Mouse (Mus musculus) heart, adult 18-20 months (tissue): ENCODE measurements at regions not wholly inside any gene's neighbourhood (a gene's known extent, or its start where the extent isn't known, plus 50 kb on each side); places are given as distances from the start of the nearest gene placed in this dataset.
"Not testable (repeated sequence)": the region's sequence is repeated elsewhere in the genome, so short reads cannot be mapped to it uniquely, and the experiment has no call there.

Experiments
- DNase-seq, 2 experiments: peaks; one replicate each; pipeline ENCODE4 v3.0.0; 2021 to 2022; ENCODE audit warnings: mixed read lengths in 1 of 2

DNA sequence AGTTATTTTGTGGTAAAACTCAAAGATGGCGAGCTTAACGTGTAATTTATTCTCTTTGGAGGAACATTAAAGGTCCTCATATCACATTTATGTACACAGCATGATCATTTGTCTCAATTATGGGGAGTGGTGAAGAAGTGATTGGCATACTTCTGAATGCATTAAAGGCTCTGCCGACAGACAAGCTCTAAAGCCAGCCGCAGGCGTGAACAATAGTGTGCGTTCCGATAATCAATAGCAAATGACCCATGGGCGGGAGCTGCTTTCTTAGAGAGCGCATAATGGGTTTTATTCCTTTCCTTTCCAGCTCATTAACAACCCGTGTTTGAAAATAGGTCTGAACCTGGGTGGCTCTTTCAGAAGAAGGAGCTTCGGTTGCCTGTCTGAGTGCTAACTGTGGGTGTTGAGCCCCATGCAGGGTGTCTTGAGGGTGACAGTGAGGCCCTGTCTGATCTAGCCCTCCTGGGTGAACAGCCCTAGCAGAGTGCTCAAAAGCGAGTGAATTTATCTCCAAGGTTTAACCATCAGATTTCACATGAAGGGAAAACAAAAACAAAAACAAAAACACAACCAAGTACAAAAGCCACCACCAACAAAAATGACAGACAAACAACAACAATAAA, 210.5 kb downstream of the Zfp619 start:
- no peak for DNase-seq

DNA sequence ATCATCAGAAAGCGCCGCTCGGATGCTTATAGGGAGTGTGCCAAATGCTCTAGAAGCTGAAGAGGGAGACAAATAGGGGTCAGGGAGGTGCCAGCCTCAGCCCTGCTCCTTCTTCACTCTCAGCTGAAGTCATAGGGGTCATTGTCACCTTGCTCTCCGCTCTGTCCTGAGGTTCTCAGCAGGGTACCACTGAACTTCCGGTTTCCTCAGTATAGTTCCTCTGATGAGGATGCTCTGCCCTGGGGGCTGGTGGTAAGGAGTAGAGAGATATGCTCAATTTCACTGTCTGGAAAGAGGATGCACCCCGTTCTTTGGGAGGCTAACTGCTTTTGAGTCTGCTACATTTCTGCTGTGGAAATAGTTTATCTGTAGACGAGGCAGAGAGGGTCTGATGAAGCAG, 211.4 kb downstream of the Zfp619 start:
- DNase-seq: no peak

DNA sequence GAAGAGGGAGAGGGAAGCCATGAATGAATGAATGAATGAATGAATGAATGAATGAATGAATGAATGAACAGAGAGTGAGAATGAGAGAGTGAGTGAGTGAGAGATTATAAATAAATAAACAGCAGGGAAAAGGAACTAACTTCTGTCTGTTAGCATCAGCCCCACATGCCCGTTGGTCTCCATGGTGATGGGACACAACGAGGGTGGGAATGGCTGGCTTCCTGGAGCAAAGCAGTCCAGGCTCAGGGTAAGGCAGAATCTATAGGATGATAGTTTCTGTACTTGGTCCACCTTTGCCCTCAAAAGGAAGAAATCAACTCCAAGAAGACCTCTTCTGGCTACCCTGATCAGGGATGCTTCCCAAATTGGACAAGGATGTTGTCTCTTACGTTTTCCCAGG, 212.2 kb downstream of the Zfp619 start:
- no peak for DNase-seq

DNA sequence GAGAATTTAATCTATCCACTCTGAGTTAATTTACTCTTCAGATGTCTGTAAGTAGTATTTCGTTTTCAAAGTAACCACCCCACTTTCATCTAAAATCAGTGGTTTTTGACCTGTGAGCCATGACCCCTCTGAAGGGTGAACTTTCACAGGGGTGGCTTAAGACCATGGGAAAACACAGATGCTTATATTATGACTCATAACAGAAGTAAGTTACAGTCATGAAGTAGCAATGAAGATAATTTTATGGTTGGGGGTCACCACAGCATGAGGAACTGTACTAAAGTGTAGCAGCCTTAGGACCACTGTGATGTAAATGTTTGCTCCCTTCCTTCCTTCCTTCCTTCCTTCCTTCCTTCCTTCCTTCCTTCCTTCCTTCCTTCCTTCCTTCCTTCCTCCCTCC, 215.2 kb downstream of the Zfp619 start:
- no peak for DNase-seq

DNA sequence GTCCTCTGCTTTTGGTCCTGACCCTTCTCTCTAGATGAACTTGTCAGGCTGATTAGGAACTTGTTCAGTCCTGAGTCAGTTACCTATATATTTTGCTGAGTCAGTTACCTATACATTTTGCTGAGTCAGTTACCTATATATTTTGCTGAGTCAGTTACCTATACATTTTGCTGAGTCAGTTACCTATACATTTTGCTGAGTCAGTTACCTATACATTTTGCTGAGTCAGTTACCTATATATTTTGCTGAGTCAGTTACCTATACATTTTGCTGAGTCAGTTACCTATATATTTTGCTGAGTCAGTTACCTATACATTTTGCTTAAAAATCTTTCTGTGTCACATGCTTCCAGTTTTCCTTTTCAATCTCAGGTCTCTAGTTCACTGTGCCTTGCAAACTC, 230.8 kb downstream of the Zfp619 start:
- not testable (repeated sequence) for DNase-seq

DNA sequence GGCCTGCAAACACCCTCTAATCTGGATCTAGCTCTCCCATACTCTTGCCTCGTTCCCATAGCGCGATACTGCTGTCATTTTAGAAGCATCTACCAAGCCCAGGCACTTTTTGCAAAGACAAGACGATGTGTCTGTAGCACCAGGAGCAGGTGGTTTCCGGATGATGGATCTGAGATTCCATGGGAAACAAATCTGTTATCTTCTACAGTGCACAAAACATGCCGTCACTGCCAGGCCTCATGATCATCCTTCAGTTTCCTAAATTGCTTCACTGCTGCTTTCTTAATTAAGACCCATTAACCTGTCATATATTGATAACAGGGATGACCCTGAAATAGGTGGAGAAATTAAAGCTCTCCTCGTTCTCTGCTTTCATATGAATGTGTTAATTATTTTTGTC, 232.9 kb downstream of the Zfp619 start:
- no peak for DNase-seq

DNA sequence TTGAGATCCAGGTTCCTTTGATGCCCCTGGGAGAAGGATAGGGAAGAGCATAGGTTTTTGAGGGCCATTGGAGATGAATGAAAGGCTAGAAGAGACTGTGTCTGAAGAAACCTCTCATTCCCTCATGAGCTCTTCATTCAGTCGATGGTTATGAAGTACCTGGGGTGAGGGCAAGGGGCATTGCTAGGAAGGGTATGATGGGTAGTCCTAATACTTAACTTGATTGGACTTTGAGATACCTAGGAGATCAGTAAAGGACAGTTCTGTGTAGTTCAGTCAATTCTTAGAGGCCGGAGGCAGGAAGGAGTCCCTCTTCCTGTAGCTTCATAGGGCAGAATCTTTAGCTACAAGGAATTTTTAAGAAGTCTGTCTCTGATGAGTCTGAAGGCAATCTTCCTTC, 246.8 kb downstream of the Zfp619 start:
- no peak for DNase-seq

DNA sequence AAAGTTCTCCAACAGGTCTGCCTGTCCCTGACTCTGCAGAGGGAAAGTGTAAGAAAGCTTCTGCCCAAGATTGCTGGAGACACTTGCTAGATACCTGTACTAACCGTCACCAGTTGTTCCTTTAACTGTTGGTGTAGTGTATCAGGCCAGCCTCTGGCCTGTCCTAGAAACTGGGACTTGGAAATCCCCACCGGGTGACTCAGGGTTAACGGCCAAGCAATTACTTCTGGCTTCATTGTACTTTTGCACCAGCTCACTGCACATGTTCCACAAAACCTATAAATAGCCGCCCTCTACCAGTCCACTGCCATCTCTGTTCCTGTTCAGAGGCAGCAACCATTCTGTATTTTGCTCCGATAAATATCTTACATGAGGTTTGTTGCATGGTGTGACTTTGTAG, 247.5 kb downstream of the Zfp619 start:
- DNase-seq: no peak

DNA sequence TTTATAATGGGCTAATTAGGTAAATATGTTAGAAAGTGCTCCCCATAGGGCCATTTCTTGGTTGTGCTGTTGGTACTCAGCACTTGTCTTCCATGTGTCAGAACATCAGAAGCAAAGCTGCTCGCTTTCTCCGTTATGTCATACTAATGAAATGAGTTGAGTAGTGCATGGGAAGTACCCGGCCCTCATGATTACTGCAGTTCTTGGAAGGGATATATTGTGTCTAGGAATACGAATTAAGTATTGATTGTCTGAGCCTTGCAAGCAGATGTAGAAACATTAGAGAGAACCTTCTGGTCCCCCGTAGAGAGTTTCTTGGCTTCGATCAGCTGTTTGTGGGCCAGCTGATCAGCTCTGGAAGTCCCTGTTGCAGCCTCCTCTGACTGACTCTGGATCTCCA, 255.7 kb downstream of the Zfp619 start:
- DNase-seq: no peak

DNA sequence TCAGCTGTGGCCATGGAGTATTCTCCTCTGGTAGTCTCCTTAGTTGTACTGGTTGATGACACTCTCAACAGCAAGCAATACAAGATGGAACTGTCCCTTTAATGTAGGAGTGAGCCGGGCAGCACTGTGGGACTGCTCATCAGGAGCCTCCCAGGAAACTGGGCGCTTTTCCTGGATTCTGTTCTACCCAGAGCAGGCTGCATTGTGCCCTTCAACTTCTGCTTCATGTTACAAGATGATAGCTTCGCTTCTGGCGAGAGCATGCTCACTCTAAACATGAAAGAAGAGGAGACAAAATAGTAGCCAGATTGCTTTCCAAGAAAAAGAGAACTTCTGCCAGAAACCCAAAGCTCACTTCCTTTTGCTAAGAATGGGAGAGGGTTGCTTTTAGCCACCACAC, 271.8 kb downstream of the Zfp619 start:
- peak in 1 of 2 experiments; percentile 0 for DNase-seq

DNA sequence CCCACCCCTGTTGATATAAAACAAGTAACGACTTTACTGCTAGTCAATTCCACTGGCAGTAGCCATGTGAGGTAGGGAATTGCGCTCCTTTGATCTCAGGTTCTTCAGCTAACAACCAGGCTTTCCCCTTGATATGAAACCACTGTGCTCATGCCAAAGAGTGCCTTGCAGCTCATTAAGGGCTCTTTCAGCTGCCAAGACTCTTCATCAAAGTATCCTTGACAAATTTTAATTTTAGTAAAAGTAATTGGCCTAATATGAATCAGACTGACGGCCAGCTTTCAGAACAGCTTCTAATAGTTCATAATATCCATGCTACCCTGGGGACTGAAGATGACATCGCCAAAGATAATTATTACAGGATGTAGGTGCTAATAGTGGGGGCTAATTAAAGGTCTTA, 272.3 kb downstream of the Zfp619 start:
- DNase-seq: no peak

DNA sequence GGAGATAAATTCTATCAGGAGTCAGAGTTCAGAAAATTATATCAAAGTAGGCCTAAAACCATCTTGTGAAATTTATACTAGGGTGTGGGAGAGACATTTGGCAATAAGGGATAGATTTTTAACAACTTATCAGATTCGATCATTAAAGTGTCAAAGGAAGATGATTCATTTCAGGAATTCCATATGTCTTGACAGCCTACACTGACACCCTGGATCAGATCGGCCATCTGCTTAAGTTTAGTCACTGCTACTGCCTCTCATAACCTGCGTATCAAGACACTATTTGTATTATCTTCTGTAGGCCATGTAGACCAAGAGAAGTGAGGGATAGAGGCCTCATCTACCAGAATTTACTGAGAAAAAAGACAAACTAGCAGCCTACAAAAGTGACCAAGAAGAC, 277.2 kb downstream of the Zfp619 start:
- no peak for DNase-seq

DNA sequence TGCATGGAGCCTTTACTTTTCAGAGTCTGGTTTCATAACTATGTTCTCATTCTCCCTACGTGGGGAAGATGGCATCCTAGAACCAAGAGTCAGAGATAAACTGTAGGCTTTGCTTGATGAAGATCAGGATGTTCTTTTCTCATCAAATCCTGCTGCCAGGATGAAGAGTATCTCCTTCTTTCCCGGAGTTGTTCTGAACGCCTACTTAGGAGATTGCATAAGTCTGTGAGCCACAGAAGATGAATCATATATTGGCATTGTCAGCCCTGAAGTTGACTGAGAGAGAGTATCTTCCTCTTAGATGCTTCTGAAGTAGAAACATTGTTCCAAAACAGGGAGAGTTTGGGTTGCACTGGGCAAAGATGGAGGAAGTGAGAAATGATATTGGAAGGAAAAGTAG, 286.7 kb downstream of the Zfp619 start:
- DNase-seq: no peak

DNA sequence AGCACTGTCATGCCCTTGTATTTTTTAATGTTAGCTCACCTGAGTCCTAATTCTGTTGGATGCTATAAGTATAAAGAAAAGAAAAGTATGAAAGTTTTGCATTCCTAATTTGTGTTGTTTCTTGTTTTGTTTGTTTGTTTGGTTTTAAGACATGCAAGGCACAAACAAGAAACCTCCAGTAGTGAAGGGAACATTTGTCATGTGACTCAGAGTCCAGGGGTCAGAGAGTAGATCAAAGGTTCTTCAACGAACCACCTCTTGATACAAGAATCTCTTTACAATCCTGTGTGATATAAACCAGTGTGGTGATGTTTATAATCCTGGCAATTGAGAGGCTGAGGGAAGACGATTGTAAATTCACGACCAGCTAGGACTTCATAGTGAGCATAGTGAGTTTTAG, 300.5 kb downstream of the Zfp619 start:
- DNase-seq: no peak

DNA sequence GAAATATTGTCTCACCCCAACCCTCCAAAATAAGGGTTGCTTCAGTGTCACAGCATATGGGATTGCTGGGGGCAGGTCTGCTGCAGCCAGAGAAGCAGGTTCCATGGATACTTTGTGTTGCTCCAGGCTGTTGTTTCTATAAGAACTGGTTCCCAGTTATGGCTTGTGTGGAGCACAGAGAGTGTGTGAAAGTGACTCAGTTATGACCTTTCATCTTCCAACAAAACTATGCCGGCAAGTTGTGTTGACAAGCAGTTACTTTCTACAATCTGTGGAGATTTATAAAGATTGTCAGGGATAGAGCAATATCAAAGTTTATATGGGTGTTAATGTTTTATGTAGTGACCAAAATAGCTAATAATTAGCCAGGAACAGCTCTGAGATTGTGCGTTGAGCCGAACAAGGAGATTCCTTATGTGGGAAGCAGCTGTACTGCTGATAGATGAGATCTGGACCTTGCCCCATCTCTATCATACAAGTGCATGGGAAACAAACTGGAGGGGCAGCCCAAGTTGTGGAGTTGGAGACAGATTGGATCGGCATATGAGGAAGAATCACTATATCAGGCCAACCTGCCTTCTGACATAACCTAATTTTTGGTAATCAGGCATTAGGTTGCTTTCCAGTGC, 305.1 kb downstream of the Zfp619 start:
- no peak for DNase-seq

DNA sequence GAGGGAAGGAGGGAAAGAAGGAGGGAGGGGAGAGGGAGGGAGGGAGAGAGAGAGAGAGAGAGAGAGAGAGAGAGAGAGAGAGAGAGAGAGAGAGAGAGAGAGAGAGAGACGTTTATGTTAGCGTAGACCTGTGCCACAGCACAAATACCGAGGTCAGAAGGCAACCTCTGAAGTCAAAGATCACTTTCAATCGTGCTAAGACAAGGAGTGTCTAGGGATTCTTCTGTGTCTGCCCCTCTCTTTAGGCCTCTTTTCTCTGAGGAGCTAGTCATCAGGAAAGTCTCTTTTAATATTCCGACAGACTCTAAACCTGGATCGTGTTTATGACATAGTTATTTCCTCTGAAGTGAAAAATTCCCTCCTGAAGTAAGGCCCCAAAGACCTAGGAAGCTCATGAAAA, 310.8 kb downstream of the Zfp619 start:
- no peak for DNase-seq

DNA sequence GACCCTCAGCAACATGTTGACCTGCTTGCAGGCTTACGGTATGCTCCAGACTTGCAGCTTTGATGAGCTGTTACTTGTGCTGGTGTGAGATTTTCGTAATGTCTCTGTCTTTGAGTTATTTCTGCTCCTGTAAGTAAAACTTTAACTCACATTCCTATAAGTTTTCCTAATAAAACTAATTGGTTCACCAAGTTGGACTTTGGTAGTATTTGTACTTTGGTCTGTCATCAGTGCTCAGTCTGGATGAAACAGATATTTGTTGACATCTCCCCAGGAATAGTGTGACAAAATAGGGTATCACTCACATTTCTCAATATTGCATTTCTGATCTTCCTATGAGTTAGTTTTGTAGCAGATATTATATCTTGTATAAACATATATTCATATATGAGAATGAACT, 313.3 kb downstream of the Zfp619 start:
- no peak for DNase-seq

DNA sequence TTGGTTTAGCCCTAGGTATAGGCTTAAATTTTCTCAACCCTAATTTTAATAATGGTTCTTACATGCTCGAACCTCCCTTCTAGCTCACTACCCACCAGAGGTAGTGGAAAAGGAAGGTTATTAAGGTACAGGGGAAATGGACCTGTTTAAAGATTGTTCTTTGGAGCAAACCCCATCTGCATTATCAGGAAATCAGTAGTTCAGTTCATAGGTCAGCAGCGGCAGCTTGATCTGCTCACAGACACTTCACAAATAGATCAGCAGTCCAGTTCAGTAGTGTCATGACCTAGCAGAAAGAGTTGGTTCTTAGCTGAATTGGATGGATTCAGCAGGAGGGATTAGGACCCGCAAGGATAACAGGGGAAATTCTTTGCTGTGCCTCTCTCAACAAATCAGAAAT, 324.4 kb downstream of the Zfp619 start:
- DNase-seq: no peak

DNA sequence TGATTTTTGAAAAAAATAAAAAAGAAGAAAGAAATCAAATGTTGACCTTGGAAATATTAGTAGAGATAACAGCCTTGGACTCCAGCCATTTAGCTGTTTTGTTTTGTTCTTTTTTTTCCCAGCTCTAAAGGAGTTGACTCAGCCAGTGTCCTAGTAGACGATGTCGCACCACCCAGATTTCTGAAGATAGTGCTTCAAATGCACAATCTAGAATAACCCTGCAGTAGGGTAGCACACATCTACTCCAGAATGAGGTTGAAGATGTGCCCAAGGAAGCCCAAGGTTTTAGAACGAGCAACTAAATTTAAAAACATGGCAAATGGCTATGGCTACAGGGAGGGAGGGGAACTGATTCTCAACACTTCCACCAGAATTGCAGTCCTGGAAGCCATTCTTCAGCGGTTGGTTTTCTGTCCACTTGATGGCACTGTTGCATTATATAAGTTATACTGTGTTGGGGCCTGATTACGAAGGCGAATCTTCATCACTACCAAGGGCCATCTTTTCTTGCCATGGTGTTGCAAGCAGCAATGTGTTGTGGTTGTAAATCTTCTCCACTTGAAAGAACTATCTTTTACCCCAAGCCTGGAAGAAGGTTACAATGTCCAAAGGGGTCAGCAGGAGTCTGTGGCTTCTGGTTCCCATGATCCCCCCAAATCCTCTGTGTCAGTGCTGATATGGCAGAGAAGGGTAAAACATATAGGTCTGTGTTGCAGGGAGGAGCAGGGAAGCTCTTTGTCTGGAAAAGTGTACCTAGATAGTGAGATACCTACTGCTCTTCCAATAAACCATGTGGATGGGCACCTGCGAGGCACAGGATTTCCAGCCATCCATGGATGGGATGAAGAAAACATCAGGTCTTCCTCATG, 330.6 kb downstream of the Zfp619 start:
- peak; percentile 45 to 78 for DNase-seq

DNA sequence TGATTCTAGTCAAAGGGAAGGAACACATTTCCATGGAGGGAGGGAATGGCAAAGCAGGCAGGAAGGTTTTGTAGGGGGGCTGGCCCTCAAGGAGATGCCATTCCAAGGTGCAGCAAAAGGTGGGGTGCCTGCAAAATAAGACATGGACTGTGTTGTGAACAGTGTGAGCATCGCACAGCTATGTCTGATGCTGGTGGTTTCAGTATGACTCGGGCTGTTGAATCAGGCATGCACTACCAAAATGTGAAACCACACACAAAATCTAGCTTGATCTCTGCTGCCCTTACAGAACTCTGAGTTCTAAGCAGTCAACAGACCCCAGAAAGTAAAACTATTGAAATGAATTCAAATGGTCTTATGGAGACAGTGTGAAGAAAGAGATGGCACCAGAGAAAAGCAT, 339.7 kb downstream of the Zfp619 start:
- no peak for DNase-seq

DNA sequence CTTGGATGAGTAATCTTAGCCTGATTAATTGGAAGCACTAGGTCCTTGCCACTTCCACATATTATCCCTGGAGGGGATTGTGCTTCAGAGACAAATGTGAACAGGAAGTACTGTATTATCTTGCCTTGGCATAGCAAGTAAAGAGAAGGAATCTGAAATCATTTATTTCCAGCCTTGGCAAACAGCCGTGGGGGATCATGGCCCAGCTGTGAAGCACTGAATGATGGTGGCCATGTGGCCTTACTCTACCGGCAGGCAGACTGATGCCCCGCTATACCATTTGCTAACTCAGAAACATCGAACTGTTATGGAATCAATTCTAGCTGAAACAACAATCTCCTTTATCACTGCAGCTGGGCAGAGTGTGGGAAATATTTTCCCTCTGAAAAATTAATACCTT, 345.3 kb downstream of the Zfp619 start:
- DNase-seq: no peak

DNA sequence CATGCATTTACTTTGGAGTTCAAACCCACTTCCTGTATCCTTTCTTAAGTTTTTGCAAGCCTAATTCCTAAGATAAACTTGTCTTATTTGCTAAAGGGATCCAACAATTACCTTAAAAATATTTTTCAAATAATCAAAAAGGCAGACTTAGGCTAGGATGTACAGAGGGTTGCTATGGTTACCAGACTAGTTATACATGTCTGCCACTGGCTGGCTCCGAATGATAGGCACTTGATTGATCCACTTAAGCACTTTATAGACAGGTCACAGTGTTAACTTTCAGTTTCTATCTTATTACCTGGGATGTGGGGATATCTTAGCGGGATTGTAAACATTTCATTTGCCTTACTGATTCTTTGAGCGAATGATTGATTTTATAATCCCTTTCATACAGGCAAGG, 346.6 kb downstream of the Zfp619 start:
- DNase-seq: no peak

DNA sequence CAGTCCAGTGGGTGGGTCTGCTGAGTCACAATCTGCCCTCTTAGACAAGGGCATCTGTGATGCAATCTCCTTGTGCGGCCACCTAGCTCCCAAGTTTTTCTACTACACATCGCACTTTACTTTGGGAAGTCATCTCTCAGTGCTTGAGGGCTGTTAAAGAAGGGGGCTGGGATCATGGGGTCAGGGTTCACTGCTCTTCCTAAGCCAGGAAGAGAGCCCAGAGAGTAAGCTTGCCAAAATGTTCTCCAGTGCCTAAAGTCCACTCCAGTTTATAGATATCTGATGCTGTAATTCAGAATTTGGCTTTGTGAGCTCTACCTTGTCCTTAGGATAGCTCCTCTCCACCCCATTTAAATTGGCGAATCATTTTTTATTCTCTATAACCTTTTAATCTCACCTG, 347.2 kb downstream of the Zfp619 start:
- DNase-seq: no peak
